Mouse (Mus musculus) CD4-positive helper T cell, adult 2 months (primary cell): ENCODE data around the gene Manbal.
A peak's percentile ranks its signal among the peaks of the same experiment; 100 is the strongest.
"Not testable (repeated sequence)": the region's sequence is repeated elsewhere in the genome, so short reads cannot be mapped to it uniquely, and the experiment has no call there.

Experiments used
- DNase-seq: peaks from one replicate; pipeline ENCODE4 v3.0.0-alpha.2; 2012; ENCODE audit warnings: low read depth, missing footprints, low spot score

Gene Manbal

GRCm38 (mm10) chr2:157366762-157367161 is 632 bp upstream of the Manbal start:
- no peak for DNase-seq

- DNase-seq, result no peak
Observed at GRCm38 (mm10) chr2:157367991-157368390, 597 bp downstream of the Manbal start.

- no peak for DNase-seq
Observed at GRCm38 (mm10) chr2:157371696-157372095, 4.3 kb downstream of the Manbal start.

- no peak for DNase-seq
Observed at GRCm38 (mm10) chr2:157373681-157374080, 6.3 kb downstream of the Manbal start.

- no peak for DNase-seq
Observed at GRCm38 (mm10) chr2:157375051-157375450, 7.7 kb downstream of the Manbal start.

GRCm38 (mm10) chr2:157375794-157376757 is 8.7 kb downstream of the Manbal start:
- DNase-seq, result no peak

GRCm38 (mm10) chr2:157376995-157377394 is 9.6 kb downstream of the Manbal start:
- DNase-seq, result no peak

- DNase-seq, result no peak
Observed at GRCm38 (mm10) chr2:157384836-157385235, 17.4 kb downstream of the Manbal start.

- DNase-seq, result not testable (repeated sequence)
Observed at GRCm38 (mm10) chr2:157388901-157389590, 21.7 kb downstream of the Manbal start.

GRCm38 (mm10) chr2:157389591-157389921 is 22.2 kb downstream of the Manbal start:
- DNase-seq, result no peak

GRCm38 (mm10) chr2:157392331-157392730 is 24.9 kb downstream of the Manbal start:
- DNase-seq, result no peak

GRCm38 (mm10) chr2:157393549-157393948 is 26.2 kb downstream of the Manbal start:
- DNase-seq, result no peak

- DNase-seq, result no peak
Observed at GRCm38 (mm10) chr2:157394868-157395267, 27.5 kb downstream of the Manbal start.

GRCm38 (mm10) chr2:157395371-157395770 is 28.0 kb downstream of the Manbal start:
- no peak for DNase-seq

GRCm38 (mm10) chr2:157395960-157396359 is 28.6 kb downstream of the Manbal start:
- no peak for DNase-seq

- no peak for DNase-seq
Observed at GRCm38 (mm10) chr2:157397376-157397775, 30.0 kb downstream of the Manbal start.

GRCm38 (mm10) chr2:157398539-157398938 is 31.1 kb downstream of the Manbal start:
- no peak for DNase-seq

- DNase-seq, result no peak
Observed at GRCm38 (mm10) chr2:157399797-157400196, 32.4 kb downstream of the Manbal start.

GRCm38 (mm10) chr2:157400491-157400890 is 33.1 kb downstream of the Manbal start:
- peak; percentile 50 for DNase-seq

- DNase-seq, result peak; percentile 37
Observed at GRCm38 (mm10) chr2:157401261-157401660, 33.9 kb downstream of the Manbal start.

- DNase-seq, result no peak
Observed at GRCm38 (mm10) chr2:157407596-157407995, 40.2 kb downstream of the Manbal start.

- no peak for DNase-seq
Observed at GRCm38 (mm10) chr2:157409793-157410533, 42.6 kb downstream of the Manbal start.
